Mouse (Mus musculus) 416B (cell line): ENCODE measurements around the gene Sigirr.

Source experiments
- DNase-seq: peaks from one replicate; pipeline ENCODE4 v3.0.0; 2011; ENCODE audit warnings: low read depth

The Sigirr gene

GRCm38 (mm10) chr7:141099911-141100691, at the start of gene Sigirr:
Gene Sigirr, minus strand, starts transcription at chr7:141100572.
- no peak for DNase-seq

GRCm38 (mm10) chr7:141148639-141149038, 48.3 kb upstream of the Sigirr start:
- no peak for DNase-seq

GRCm38 (mm10) chr7:141147044-141147443, 46.7 kb upstream of the Sigirr start:
- no peak for DNase-seq

- DNase-seq: no peak
Observed at GRCm38 (mm10) chr7:141146043-141146595, 45.7 kb upstream of the Sigirr start.

- DNase-seq: no peak
Observed at GRCm38 (mm10) chr7:141145403-141145802, 45.0 kb upstream of the Sigirr start.

GRCm38 (mm10) chr7:141144650-141145049, 44.3 kb upstream of the Sigirr start:
- DNase-seq: peak; percentile 60

- DNase-seq: no peak
Observed at GRCm38 (mm10) chr7:141143861-141144260, 43.5 kb upstream of the Sigirr start.

- DNase-seq: peak; percentile 61
Observed at GRCm38 (mm10) chr7:141143112-141143511, 42.7 kb upstream of the Sigirr start.

- DNase-seq: no peak
Observed at GRCm38 (mm10) chr7:141141326-141141725, 41.0 kb upstream of the Sigirr start.

- no peak for DNase-seq
Observed at GRCm38 (mm10) chr7:141131904-141132755, 31.8 kb upstream of the Sigirr start.

GRCm38 (mm10) chr7:141131024-141131820, 30.9 kb upstream of the Sigirr start:
- peak; percentile 88 for DNase-seq

- no peak for DNase-seq
Observed at GRCm38 (mm10) chr7:141123517-141123856, 23.1 kb upstream of the Sigirr start.

GRCm38 (mm10) chr7:141122689-141123516, 22.5 kb upstream of the Sigirr start:
- peak; percentile 100 for DNase-seq

GRCm38 (mm10) chr7:141122245-141122644, 21.9 kb upstream of the Sigirr start, which contains the start of gene Ptdss2:
Gene Ptdss2, plus strand, starts transcription at chr7:141122382.
- peak; percentile 90 for DNase-seq

- DNase-seq: peak; percentile 78
Observed at GRCm38 (mm10) chr7:141121051-141121531, 20.7 kb upstream of the Sigirr start.

GRCm38 (mm10) chr7:141120605-141121004, 20.2 kb upstream of the Sigirr start:
- no peak for DNase-seq

GRCm38 (mm10) chr7:141119487-141119886, 19.1 kb upstream of the Sigirr start:
- DNase-seq: no peak

GRCm38 (mm10) chr7:141117636-141118035, 17.3 kb upstream of the Sigirr start, which contains the start of gene Ano9:
Gene Ano9, minus strand, starts transcription at chr7:141117806.
- DNase-seq: no peak

GRCm38 (mm10) chr7:141115874-141116273, 15.5 kb upstream of the Sigirr start:
- no peak for DNase-seq

GRCm38 (mm10) chr7:141103161-141103560, 2.8 kb upstream of the Sigirr start:
- no peak for DNase-seq

GRCm38 (mm10) chr7:141097177-141097576, 3.2 kb downstream of the Sigirr start:
- DNase-seq: no peak
